Mouse (Mus musculus) thymus, adult 2 months (tissue): ENCODE results near the gene Baz2a. TPM values are rescaled to one million over a fixed set of nuclear protein-coding genes. Genes with fewer than 3 reads are reported as not detected.
"Not testable (repeated sequence)": the region's sequence is repeated elsewhere in the genome, so short reads cannot be mapped to it uniquely, and the experiment has no call there.

Source experiments
- DNase-seq: peaks from one replicate; pipeline ENCODE4 v3.0.0; 2021
- H3K27ac ChIP-seq: fragments of 200-500 bp; 2 replicates; pipeline ENCODE4 v1.5.1; 2012; ENCODE audit warnings: low read length, control low read depth; ENCODE audit not compliant: control insufficient read depth, insufficient read depth
- H3K27me3 ChIP-seq: fragments of 200-500 bp; 2 replicates; pipeline ENCODE4 v1.6.1; 2012; ENCODE audit warnings: mild to moderate bottlenecking, low read length, moderate library complexity, mixed read lengths; ENCODE audit not compliant: control insufficient read depth, insufficient read depth
- H3K36me3 ChIP-seq: fragments of 200-500 bp; 2 replicates; pipeline ENCODE4 v1.6.1; 2012; ENCODE audit warnings: mild to moderate bottlenecking, low read length, moderate library complexity; ENCODE audit not compliant: control insufficient read depth, insufficient read depth
- H3K4me1 ChIP-seq: fragments of 200-500 bp; replicated peaks from 2 replicates; pipeline ENCODE4 v1.6.1; 2012; ENCODE audit warnings: low read length; ENCODE audit not compliant: control insufficient read depth, insufficient read depth
- H3K4me3 ChIP-seq: fragments of 200-500 bp; 2 replicates; pipeline ENCODE4 v1.5.1; 2012; ENCODE audit warnings: mild to moderate bottlenecking, low read length, control low read depth, moderate library complexity; ENCODE audit not compliant: control insufficient read depth, insufficient read depth
- CTCF ChIP-seq: fragments of 200-500 bp; IDR thresholded peaks from 2 replicates; pipeline ENCODE4 v1.5.1; 2012; ENCODE audit warnings: mild to moderate bottlenecking, control low read depth, low read length, moderate library complexity, borderline replicate concordance; ENCODE audit not compliant: control insufficient read depth, poor library complexity, insufficient read depth; ENCODE audit errors: extremely low read depth
- POLR2A ChIP-seq: fragments of 200-500 bp; IDR thresholded peaks from 2 replicates; pipeline ENCODE4 v1.6.1; 2012; ENCODE audit warnings: mild to moderate bottlenecking, low read length, control low read depth, moderate library complexity; ENCODE audit not compliant: control insufficient read depth, poor library complexity, insufficient read depth; ENCODE audit errors: extremely low read depth
- WGBS: fragments of 180-500 bp; shearing (Covaris S2); methylation state at CpG from one replicate; pipeline ENCODE4 v1.1.7; 2018; 5-methylcytosine and 5-hydroxymethylcytosine counted together
- polyA plus RNA-seq: library from polyadenylated mRNA; depleted of rRNA; stranded (reverse); fragments of >200 nt; gene quantifications from 2 replicates; pipeline ENCODE4 v1.2.3, GENCODE M21; 2012

Baz2a gene
- polyA plus RNA-seq, 1 experiment: 131 TPM

GRCm38 (mm10) chr10:128144961-128145360 lies 53.6 kb downstream of the Baz2a start:
- Histone ChIP-seq H3K27me3 (no peaks in the 10 kb centered on the region), H3K4me1 (no peaks in the 10 kb centered on the region; the same call in 1 of the 2 replicates), H3K27ac (no peak overlapping the region), H3K36me3 (no peaks in the 10 kb centered on the region), H3K4me3 (no peak overlapping the region)
- WGBS: 91% methylated on average over 2 of the region's 2 CpGs
- TF ChIP-seq POLR2A: no peak
- no peak for DNase-seq

GRCm38 (mm10) chr10:128148789-128149365 lies 57.5 kb downstream of the Baz2a start:
- no peaks in the 10 kb centered on the region for H3K27me3 ChIP-seq
- no peak overlapping the region for H3K4me3 ChIP-seq
- TF ChIP-seq CTCF (no peak), POLR2A (no peak)
- no peaks in the 10 kb centered on the region; the same call in 1 of the 2 replicates for H3K4me1 ChIP-seq
- no peaks in the 10 kb centered on the region for H3K36me3 ChIP-seq
- 94% methylated on average over 5 of the region's 5 CpGs for WGBS
- H3K27ac ChIP-seq: no peak overlapping the region
- no peak for DNase-seq

GRCm38 (mm10) chr10:128149592-128149991 lies 58.2 kb downstream of the Baz2a start:
- DNase-seq: peak; percentile 21
- Histone ChIP-seq H3K36me3 (no peaks in the 10 kb centered on the region), H3K4me3 (no peak overlapping the region), H3K4me1 (no peaks in the 10 kb centered on the region; the same call in 1 of the 2 replicates), H3K27ac (no peak overlapping the region), H3K27me3 (no peaks in the 10 kb centered on the region)
- 18% methylated on average over 5 of the region's 5 CpGs for WGBS
- TF ChIP-seq POLR2A: no peak
- no peak for TF ChIP-seq CTCF

GRCm38 (mm10) chr10:128150941-128151340 lies 59.6 kb downstream of the Baz2a start:
- Histone ChIP-seq H3K27me3 (no peaks in the 10 kb centered on the region), H3K4me1 (no peaks in the 10 kb centered on the region; the same call in 1 of the 2 replicates), H3K4me3 (no peak overlapping the region), H3K36me3 (no peaks in the 10 kb centered on the region), H3K27ac (no peak overlapping the region)
- TF ChIP-seq POLR2A (no peak), CTCF (no peak)
- DNase-seq: no peak
- WGBS: 93% methylated on average over 14 of the region's 14 CpGs

GRCm38 (mm10) chr10:128153978-128154377 lies 62.6 kb downstream of the Baz2a start:
- Histone ChIP-seq H3K27ac (no peak overlapping the region), H3K36me3 (no peaks in the 10 kb centered on the region), H3K27me3 (no peaks in the 10 kb centered on the region), H3K4me3 (no peak overlapping the region), H3K4me1 (no peaks in the 10 kb centered on the region; the same call in 1 of the 2 replicates)
- TF ChIP-seq CTCF (no peak), POLR2A (no peak)
- 88% methylated on average over 3 of the region's 3 CpGs for WGBS
- DNase-seq: no peak

- not testable (repeated sequence) for H3K4me3 ChIP-seq, H3K27ac ChIP-seq, DNase-seq, H3K4me1 ChIP-seq, H3K27me3 ChIP-seq, H3K36me3 ChIP-seq
- 97% methylated on average over 3 of the region's 3 CpGs for WGBS
Measured at GRCm38 (mm10) chr10:128165726-128166125, 74.3 kb downstream of the Baz2a start.

GRCm38 (mm10) chr10:128167091-128167490 lies 75.7 kb downstream of the Baz2a start:
- Histone ChIP-seq H3K4me3 (no peak overlapping the region), H3K27me3 (no peaks in the 10 kb centered on the region), H3K4me1 (0 out of 2 replicates have a peak, but pooled peaks cover 3% of the 10 kb centered on the region), H3K27ac (no peak overlapping the region), H3K36me3 (no peaks in the 10 kb centered on the region)
- TF ChIP-seq CTCF: no peak
- no peak for TF ChIP-seq POLR2A
- WGBS: 63% methylated on average over 6 of the region's 6 CpGs
- DNase-seq: no peak

GRCm38 (mm10) chr10:128171348-128171747 lies 80.0 kb downstream of the Baz2a start:
- H3K27me3 ChIP-seq, H3K4me3 ChIP-seq, H3K4me1 ChIP-seq, H3K27ac ChIP-seq, H3K36me3 ChIP-seq, DNase-seq: not testable (repeated sequence)
- WGBS: 94% methylated on average over 10 of the region's 10 CpGs
